Mouse (Mus musculus): ENCODE data around the gene Tk1.

GRCm38 (mm10) chr11:117798160-117798541 is 27.7 kb downstream of the Tk1 start:
- no peak for TF ChIP-seq CTCF (IDR thresholded peaks at IDR 0.05; ENCODE audit: extremely low read depth, insufficient read depth, insufficient read length, insufficient replicate concordance)
- TF ChIP-seq POLR2A (IDR thresholded peaks at IDR 0.05; ENCODE audit: low read depth, low read length), result no peak
